Mouse (Mus musculus) midbrain, embryonic 10.5 days (tissue): ENCODE results near the gene Nfyc. TPM values are rescaled to one million over a fixed set of nuclear protein-coding genes. Genes with fewer than 3 reads are reported as not detected.

ENCODE experiments used
- DNase-seq: peaks from one replicate; pipeline ENCODE4 v3.0.0-alpha.2; 2017; ENCODE audit warnings: low spot score
- H3K27ac ChIP-seq: fragments of 300-500 bp; sonication (generic); replicated peaks from 2 replicates; pipeline ENCODE4 v1.5.1; 2016; ENCODE audit warnings: mild to moderate bottlenecking
- H3K27me3 ChIP-seq: fragments of 300-500 bp; sonication (generic); 2 replicates; pipeline ENCODE4 v1.6.1; 2016; ENCODE audit warnings: low read depth, mild to moderate bottlenecking; ENCODE audit not compliant: poor library complexity, severe bottlenecking
- H3K36me3 ChIP-seq: fragments of 300-500 bp; sonication (generic); 2 replicates; pipeline ENCODE4 v1.6.1; 2016; ENCODE audit warnings: mild to moderate bottlenecking, moderate library complexity
- H3K4me1 ChIP-seq: fragments of 300-500 bp; sonication (generic); 2 replicates; pipeline ENCODE4 v1.6.1; 2016
- H3K4me3 ChIP-seq: fragments of 300-500 bp; sonication (generic); 2 replicates; pipeline ENCODE4 v1.5.1; 2016; ENCODE audit warnings: mild to moderate bottlenecking, moderate library complexity
- H3K9me3 ChIP-seq: fragments of 300-500 bp; sonication (generic); replicated peaks from 2 replicates; pipeline ENCODE4 v1.6.1; 2016; ENCODE audit warnings: mild to moderate bottlenecking
- WGBS: fragments of 180-500 bp; shearing (Covaris S2); methylation state at CpG from one replicate; pipeline ENCODE4 v1.1.7; 2016; 5-methylcytosine and 5-hydroxymethylcytosine counted together
- polyA plus RNA-seq: library from polyadenylated mRNA; unstranded; fragments of >200 nt; fragmentation: Nextera tagmentation; extraction: Ambion mirVana; gene quantifications from 2 replicates; pipeline ENCODE4 v1.2.1, GENCODE M21; 2016

Nfyc gene
- polyA plus RNA-seq, 1 experiment from 2014 or later: 127 TPM

DNA sequence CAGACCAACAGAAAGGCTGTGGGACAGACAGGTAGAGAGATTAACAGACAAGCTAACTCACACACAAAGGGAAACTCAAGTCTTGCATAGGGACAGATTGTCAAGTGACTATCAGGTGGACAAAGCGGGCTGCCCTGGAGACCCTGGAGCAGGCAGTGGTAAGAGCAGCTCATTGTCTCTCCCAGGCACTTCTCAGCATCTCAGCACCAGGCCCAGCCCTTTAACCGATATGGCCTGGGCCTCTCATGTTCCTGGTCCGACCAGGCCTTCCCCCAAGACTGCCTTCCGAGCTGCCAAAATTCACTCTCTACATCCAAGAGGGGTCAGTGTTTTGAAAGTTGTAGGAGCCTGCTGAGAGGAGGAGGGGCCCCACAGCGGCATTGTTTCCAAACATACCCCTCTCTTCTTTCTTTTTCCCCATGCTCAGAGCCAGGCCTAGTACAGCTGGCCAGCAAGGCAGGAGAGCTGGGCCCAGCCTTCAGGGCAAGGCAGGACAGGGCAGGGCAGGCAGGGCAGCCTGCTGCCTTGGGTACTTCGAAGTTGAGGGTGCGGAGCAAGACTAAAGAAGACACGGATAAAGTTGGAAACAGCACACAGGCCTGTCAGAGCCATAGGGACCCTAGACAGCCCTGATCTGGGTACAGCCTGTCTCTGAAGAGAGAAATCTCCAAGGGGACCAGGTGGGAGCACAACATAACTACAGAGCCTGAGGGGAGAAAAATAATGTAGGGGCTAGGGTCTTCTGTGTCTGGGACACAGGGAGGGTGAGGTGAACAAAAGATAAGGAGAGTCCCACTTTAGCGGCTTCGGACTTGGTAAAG, 85.4 kb downstream of the Nfyc start:
- DNase-seq: peak; percentile 48
- peaks cover 98% of the 10 kb centered on the region for H3K27me3 ChIP-seq
- H3K9me3 ChIP-seq: no peaks in the 10 kb centered on the region
- H3K4me1 ChIP-seq: peaks cover 44% of the 10 kb centered on the region
- H3K4me3 ChIP-seq: peak overlapping the region; percentile 73; the same call in 1 of the 2 replicates
- 7% methylated on average over 10 of the region's 10 CpGs for WGBS
- no peak overlapping the region for H3K27ac ChIP-seq
- H3K36me3 ChIP-seq: no peaks in the 10 kb centered on the region

DNA sequence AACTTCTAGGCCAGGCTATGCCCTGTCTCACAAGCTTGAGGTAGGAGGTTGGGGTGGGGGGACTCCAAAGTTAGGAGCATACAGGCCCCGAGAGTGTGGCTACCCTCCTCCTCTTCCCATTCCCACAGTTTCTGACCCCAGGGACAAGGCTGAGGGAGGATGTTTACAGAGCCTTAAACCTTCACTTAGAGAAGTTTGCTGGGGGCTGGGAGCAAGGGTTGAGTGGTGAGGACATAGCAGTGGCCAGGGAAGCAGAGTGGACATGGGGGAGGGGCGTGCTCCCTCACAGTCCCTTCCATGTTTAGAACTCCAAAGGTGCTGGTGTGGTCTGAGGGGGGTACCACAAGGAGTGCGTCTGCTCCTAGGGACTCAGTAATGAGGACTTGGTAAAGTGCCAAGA, 87.7 kb downstream of the Nfyc start:
- Histone ChIP-seq H3K9me3 (no peaks in the 10 kb centered on the region), H3K4me1 (peaks cover 40% of the 10 kb centered on the region), H3K27me3 (peaks cover 97% of the 10 kb centered on the region), H3K36me3 (no peaks in the 10 kb centered on the region), H3K4me3 (no peak overlapping the region), H3K27ac (no peak overlapping the region)
- 70% methylated on average over 3 of the region's 3 CpGs for WGBS
- DNase-seq: no peak

- no peaks in the 10 kb centered on the region for H3K36me3 ChIP-seq
- H3K4me1 ChIP-seq: peaks cover 17% of the 10 kb centered on the region
- H3K27ac ChIP-seq: no peak overlapping the region
- H3K9me3 ChIP-seq: no peaks in the 10 kb centered on the region
- no peak overlapping the region for H3K4me3 ChIP-seq
- WGBS: 74% methylated on average over 6 of the region's 6 CpGs
- no peak for DNase-seq
- H3K27me3 ChIP-seq: peaks cover 95% of the 10 kb centered on the region
These were observed 90.1 kb downstream of the Nfyc start for GRCm38 (mm10) chr4:120741303-120741702.

- Histone ChIP-seq H3K4me3 (no peak overlapping the region), H3K4me1 (peaks cover 36% of the 10 kb centered on the region), H3K9me3 (no peaks in the 10 kb centered on the region), H3K36me3 (no peaks in the 10 kb centered on the region), H3K27me3 (peaks cover 97% of the 10 kb centered on the region), H3K27ac (no peak overlapping the region)
- 79% methylated on average over 5 of the region's 5 CpGs for WGBS
- no peak for DNase-seq
These were observed 97.3 kb downstream of the Nfyc start for GRCm38 (mm10) chr4:120734012-120734622.

DNA sequence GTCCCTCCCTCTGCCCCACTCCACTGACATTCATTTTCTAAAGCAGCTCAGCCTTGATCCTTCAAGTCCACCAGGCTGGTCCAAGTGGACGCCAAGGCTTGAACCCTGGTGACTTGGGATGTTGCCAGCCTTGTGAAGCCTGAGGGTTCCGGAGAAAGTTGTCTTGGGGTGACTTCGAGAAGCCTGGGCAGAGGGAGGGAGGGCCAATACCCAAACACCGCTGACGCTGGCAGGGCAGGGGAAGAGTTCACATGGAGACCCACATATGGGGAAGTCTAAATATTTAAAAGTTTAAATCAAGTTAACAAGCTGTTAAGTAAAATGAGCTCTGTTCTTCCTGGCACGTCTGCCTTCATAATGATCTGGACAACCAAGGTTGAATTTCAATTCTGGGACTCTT, 98.6 kb downstream of the Nfyc start:
- Histone ChIP-seq H3K27me3 (peaks cover 98% of the 10 kb centered on the region), H3K4me1 (peaks cover 44% of the 10 kb centered on the region), H3K4me3 (no peak overlapping the region), H3K36me3 (no peaks in the 10 kb centered on the region), H3K27ac (no peak overlapping the region), H3K9me3 (no peaks in the 10 kb centered on the region)
- 79% methylated on average over 6 of the region's 6 CpGs for WGBS
- no peak for DNase-seq

- Histone ChIP-seq H3K4me3 (peak overlapping the region; percentile 64), H3K27me3 (peaks cover 92% of the 10 kb centered on the region), H3K9me3 (no peaks in the 10 kb centered on the region), H3K36me3 (no peaks in the 10 kb centered on the region), H3K4me1 (peaks cover 45% of the 10 kb centered on the region), H3K27ac (peak overlapping the region; percentile 49; the same call in 1 of the 2 replicates)
- whole genome bisulfite sequencing: 1% methylated on average over 40 of the region's 40 CpGs
- peak; percentile 82 for DNase-seq
These were observed 100.2 kb downstream of the Nfyc start for GRCm38 (mm10) chr4:120731030-120731644.

GRCm38 (mm10) chr4:120730574-120730973, 100.8 kb downstream of the Nfyc start:
- no peaks in the 10 kb centered on the region for H3K36me3 ChIP-seq
- H3K4me1 ChIP-seq: peaks cover 51% of the 10 kb centered on the region
- peaks cover 87% of the 10 kb centered on the region for H3K27me3 ChIP-seq
- no peak for DNase-seq
- no peaks in the 10 kb centered on the region for H3K9me3 ChIP-seq
- 25% methylated on average over 6 of the region's 6 CpGs for WGBS
- no peak overlapping the region for H3K27ac ChIP-seq
- peak overlapping the region; percentile 64 for H3K4me3 ChIP-seq

DNA sequence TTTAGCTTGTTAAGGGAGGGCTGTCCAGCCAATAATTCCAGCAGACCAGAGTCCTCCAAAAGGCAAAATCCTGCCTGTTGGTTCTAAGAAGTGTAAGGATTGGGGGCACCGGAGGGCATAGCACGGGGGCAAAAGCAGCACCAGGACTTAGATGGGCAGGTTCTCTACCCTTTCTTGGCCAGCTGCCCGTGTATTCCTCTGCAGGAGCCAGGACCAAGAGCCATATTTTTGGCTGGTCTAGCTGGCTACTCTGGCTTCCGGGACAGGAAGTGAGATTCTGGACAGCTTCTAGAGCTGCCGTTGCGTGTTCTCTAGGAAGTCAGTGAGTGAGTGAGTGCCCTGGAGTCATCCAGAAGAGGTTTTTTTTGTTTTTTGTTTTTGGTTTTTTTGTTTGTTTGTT, 101.2 kb downstream of the Nfyc start:
- Histone ChIP-seq H3K36me3 (no peaks in the 10 kb centered on the region), H3K9me3 (no peaks in the 10 kb centered on the region), H3K27me3 (peaks cover 82% of the 10 kb centered on the region), H3K27ac (no peak overlapping the region), H3K4me3 (no peak overlapping the region), H3K4me1 (peaks cover 55% of the 10 kb centered on the region)
- WGBS: 74% methylated on average over 6 of the region's 6 CpGs
- no peak for DNase-seq

GRCm38 (mm10) chr4:120729441-120729840, 101.9 kb downstream of the Nfyc start:
- DNase-seq: peak; percentile 41
- Histone ChIP-seq H3K27ac (no peak overlapping the region), H3K9me3 (no peaks in the 10 kb centered on the region), H3K4me3 (no peak overlapping the region), H3K27me3 (peaks cover 75% of the 10 kb centered on the region), H3K36me3 (no peaks in the 10 kb centered on the region), H3K4me1 (peaks cover 57% of the 10 kb centered on the region)
- 24% methylated on average over 6 of the region's 6 CpGs for WGBS

DNA sequence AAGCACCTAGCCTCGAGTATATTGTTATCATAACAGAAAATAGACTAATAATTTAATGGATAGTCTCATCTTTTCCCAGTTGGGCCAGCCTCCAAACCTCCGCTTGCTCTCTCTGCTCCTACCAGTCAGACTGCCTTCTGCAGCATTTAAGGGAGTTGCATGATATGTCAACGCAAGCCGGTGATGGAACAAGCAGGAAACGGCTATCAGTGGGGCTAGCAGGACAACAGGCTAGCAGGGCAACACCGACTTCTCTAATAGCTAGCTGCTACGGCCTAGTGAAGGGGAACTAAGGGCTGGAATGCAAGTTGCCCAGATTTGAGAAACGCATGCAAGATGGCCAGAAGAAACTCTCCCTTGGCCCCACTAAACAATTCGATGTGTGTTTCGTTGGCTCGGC, 103.5 kb downstream of the Nfyc start:
- H3K4me1 ChIP-seq: peaks cover 47% of the 10 kb centered on the region
- DNase-seq: no peak
- H3K27ac ChIP-seq: no peak overlapping the region
- peaks cover 59% of the 10 kb centered on the region for H3K27me3 ChIP-seq
- H3K4me3 ChIP-seq: no peak overlapping the region
- no peaks in the 10 kb centered on the region for H3K9me3 ChIP-seq
- WGBS: 80% methylated on average over 11 of the region's 11 CpGs
- H3K36me3 ChIP-seq: no peaks in the 10 kb centered on the region

GRCm38 (mm10) chr4:120726174-120726573, 105.2 kb downstream of the Nfyc start:
- H3K9me3 ChIP-seq: no peaks in the 10 kb centered on the region
- H3K36me3 ChIP-seq: no peaks in the 10 kb centered on the region
- H3K27ac ChIP-seq: no peak overlapping the region
- H3K4me1 ChIP-seq: peaks cover 43% of the 10 kb centered on the region
- H3K27me3 ChIP-seq: peaks cover 43% of the 10 kb centered on the region
- DNase-seq: no peak
- no peak overlapping the region for H3K4me3 ChIP-seq
- 78% methylated on average over 4 of the region's 4 CpGs for WGBS

- Histone ChIP-seq H3K4me3 (no peak overlapping the region), H3K4me1 (peaks cover 37% of the 10 kb centered on the region), H3K36me3 (no peaks in the 10 kb centered on the region), H3K9me3 (no peaks in the 10 kb centered on the region), H3K27me3 (peaks cover 37% of the 10 kb centered on the region), H3K27ac (no peak overlapping the region)
- no peak for DNase-seq
- 36% methylated on average over 5 of the region's 5 CpGs for WGBS
These were observed 105.8 kb downstream of the Nfyc start for GRCm38 (mm10) chr4:120725516-120726090.
